Mouse (Mus musculus) thymus, postnatal 0 days (tissue): ENCODE measurements around the gene Aifm1. TPM values are rescaled to one million over a fixed set of nuclear protein-coding genes. Genes with fewer than 3 reads are reported as not detected.
"Not testable (repeated sequence)": the region's sequence is repeated elsewhere in the genome, so short reads cannot be mapped to it uniquely, and the experiment has no call there.

Experiments used
- DNase-seq: peaks from one replicate; pipeline ENCODE4 v3.0.0-alpha.2; 2015; ENCODE audit warnings: low spot score
- polyA plus RNA-seq: library from polyadenylated mRNA; unstranded; fragments of >200 nt; fragmentation: Nextera tagmentation; extraction: Ambion mirVana; gene quantifications from 2 replicates; pipeline ENCODE4 v1.2.1, GENCODE M21; 2015

Gene Aifm1
- polyA plus RNA-seq, 1 experiment from 2014 or later: 53.8 TPM

DNA sequence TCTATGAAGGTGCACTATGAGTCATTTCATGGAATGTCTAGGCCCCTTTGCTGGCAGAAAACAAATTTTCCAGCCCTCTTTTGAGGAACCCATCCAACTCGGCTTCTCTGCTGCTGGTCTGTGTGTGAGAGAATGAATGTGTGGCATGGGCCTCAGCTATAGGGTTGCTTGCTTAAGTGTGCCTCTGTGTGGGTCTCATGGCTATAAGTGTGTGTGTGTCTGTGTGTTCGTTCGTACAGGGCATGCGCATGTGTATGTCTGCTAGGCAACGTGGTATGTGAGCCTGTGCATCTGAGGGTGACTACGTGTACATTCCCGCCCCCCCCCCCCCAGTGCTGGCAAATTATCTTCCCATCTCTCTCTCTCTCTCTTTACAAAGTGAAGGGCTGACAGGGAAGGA lies 52.9 kb downstream of the Aifm1 start:
- DNase-seq: no peak

DNA sequence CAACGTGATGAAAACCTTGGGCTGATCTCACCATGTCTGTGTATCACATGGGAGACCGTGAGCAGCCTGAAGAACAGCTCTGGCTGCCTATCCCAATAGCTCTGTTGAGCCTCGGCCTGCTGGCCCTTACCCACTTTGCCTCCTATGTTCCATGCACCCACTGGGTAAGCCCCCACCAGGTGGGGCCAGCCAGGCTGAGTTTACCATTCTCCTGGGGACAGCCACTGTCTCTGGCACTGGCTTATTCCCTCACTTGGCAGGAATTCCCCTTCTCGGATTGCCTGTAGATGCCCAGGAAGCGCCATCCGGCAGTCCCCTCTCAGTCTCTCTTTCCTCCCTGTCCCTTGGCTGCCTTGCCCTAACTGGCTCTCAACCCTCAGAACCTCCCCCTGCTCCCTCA lies 56.4 kb downstream of the Aifm1 start:
- no peak for DNase-seq

DNA sequence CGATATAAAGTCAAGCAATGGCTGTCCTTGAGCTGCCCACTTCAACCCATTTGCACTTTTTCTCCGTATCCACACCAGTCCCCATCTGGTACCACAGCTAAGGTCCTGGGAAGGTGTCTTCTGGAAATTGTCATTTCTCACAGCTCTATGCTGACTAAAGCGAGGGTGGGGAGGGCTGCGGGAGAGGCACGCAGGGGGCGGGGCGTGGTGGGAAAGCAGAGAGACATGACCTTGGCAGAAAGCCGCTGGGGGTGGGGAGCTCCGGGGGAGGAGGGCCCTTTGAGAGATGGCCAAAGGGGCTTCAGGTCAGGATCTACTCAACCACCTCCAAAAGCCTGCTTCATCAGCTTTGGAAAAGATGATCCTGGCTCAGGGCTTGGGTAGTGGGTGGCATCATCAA lies 58.3 kb downstream of the Aifm1 start:
- peak; percentile 40 for DNase-seq

DNA sequence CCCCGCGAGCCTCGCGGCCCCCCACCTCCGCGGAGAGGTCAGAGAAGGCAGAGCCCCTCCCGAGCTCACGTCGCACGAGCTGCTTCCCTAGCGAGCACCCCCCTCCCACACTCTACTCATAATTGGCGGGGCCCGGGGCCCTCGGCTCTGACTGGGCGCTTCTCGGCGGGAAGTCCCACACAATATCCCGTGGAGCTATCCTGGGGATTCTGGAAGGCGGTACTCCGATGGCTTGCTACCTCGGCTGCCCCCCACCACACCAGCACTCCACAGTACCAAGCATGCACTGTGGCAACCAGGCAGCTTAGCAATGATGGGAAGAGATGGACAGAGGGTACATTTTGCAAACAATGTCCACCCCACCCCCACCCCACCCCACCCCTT lies 58.9 kb downstream of the Aifm1 start:
- no peak for DNase-seq

DNA sequence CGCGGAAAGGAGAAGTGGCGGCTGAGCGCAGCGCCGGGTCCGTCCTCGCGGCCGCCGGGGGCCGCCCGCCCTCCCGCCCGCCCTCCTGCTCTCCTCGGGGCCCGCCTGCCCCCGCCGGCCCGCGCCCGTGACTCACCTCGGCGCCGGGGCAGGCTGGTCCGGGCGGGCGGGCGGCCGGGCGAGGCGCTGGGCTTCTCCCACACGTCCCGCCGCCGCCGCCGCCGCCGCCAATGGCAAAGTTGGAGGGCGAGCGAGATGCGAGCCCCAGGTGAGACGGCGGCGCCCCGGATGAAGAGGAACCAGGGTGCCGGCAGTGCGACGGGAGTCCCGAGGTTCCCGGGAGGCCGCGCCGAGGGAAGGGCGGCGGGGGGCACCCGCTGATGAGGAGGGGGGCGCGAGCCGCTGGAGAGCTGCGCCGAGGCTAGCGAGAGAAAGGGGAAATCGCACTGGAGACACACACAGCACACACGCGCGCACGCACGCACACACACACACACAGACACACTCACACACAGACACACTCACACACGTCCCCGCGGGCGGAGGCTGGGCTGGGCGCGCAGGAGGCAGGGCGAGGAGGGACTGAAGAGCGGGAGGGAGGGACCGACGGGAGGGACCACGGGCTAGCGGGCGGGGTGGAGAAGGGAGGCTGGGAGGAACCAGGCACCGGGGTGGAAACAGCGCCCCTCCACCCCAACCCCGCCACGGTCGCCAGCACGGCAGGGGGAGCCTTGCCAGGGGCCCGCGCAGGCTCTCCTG lies 59.4 kb downstream of the Aifm1 start:
- DNase-seq: peak; percentile 80

DNA sequence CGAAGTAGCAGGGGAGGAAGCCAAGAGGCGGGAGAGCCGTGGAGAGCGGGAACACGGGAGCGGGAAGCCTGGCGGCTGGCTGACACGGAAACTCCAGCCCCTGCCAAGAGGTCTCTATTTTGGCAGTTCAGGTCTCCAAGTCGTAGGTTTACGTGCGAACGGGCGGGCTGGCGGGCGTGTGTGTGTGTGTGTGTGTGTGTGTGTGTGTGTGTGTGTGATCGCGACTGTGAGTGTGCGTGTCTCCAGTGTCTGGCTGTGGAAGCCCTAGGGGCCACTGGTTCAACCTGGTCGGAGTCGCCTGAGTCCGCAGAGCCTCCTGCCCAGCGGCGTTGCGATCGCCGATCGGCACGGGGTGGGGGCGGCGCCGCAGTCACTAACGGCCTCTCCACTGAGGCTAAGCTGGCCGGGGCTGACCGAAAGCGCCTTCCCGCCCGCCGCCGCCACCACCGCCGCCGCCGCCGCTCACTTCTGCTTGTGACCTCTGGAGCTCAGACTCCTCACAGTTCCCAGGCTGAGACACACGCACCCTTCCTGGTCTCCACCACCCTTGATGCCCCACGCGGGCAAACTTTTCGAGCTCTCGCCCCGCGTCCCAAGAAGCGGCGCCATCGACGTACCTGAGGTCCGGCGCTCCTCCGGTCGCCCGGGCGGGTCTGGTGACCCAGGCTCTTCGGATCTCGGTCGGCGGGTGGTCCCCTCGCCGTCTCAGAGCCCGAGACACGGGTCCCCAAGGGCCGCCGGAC lies 60.3 kb downstream of the Aifm1 start:
- no peak for DNase-seq

DNA sequence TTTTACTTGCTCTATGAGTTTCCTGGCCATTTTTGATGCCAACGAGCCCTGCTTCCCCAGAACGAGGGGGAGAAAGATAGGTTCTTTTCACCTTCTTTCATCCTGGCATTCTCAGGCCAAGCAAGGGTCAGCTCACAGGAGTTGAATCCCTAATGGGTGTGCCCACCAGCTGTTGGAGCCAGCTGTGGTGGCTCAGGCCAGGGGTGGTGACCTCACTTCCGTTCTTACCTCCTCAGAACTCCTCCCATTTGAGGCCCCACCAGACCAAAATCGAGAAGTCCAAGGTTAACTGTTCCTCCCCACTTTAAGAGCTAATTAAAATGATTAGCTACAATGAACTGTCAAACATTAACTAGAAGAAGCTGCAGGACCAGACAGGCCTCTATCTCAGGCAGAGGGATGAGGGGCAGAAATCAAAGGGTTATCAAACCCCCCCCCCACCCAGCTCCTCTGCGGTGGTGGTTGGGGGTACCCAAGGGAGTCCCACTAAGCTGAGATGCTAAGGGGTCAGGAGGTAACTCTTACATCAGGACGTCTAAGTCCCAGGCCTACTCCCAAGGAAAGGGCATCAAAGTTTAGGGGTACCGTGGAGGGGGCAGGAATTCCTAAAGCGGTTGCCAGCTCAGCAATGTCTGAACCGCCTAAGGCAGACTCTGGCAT lies 61.0 kb downstream of the Aifm1 start:
- peak; percentile 34 for DNase-seq

DNA sequence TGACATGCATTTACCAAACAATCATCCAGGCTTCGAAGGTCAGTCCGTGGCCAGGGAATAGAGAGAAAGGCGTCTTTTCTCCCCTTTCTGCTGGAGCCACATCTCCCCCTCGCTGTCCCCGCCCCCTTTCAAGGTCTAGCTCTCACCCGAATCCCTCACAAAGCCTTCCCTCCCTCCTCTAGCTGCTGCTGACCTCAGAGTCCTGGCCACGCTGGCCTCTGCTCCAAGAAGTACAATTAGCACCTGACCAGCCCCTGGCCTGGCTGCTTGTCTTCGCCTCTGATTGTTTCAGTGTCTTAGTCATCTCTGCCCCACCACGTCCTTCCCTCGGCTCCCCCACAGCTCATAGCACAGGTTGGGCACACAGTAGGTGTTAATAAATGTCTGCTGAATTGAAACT lies 63.7 kb downstream of the Aifm1 start:
- no peak for DNase-seq

DNA sequence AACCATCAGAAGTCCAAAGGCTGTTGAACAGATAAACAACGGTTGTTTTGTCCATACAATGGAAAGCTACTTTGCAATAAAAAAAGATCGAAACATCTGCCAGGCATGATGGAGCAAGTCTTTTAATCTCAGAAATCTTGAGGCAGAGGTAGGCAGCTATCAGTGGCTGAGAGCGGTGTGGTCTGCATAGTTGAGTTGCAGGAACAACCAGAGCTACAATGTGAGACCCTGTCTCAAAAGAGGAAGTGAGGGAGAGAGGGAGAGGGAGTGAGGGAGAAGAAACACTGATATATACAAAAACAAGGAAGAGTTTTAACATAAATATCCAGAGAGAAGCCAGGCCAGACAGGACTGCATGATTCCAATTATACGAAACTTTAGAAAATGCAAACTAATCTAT lies 68.7 kb downstream of the Aifm1 start:
- no peak for DNase-seq

DNA sequence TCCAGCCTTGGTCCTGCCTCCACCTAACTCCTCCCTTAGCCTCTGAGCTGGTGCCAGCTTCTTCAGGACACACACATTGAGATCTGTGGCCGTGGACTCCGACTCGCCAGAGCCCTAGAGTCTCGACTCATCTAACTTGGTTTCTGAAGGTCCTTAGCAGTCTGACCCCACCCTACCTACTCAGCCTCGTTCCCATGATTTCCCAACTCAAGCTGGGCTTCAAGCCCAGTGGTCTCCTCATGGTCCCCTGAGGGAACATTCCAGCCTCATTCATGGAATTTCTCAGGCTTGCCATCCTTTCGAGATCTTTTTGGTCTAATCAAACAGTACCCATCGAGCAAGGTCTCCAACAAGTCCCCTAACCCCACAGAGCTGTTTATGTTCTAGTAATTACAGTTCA lies 71.4 kb downstream of the Aifm1 start:
- no peak for DNase-seq

DNA sequence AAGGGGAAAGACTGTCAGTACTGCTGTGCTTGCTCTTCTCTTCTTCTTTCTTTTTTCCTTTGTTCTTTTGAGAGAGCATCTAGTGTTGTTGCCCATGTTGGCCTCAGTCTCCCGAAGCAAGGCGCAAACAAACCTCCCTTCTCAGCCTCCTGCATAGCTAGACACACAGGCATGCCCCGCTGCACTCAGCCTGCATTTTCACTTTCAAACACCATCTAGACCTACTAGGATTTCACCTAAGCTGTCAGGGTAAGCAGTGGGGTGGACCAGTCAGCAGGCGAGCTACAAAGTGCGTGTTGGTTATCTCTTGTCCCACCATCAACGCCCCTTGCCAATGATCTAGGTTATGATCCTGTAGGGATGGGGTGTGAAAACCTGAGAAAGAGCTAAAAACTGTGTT lies 71.8 kb downstream of the Aifm1 start:
- DNase-seq: no peak

DNA sequence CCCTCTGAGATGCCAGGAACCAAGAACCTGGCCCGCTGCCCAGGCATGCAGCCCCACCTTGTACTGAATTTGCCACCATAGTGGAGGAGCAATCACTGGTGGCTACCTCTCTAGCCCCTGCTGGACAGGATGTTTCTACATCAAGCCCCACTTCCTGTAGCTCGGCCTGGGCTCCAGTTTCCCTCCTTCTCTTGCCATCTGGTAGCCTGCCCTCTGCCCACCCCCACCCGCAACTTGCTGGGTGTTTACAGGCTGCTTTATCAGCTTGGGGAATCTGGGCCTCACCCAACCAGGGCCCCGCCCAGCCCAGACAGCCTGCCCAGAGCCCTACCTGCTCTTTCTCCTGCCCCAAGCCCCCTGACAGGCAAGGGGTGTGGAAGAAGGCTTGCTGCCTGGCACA lies 74.3 kb downstream of the Aifm1 start:
- no peak for DNase-seq

DNA sequence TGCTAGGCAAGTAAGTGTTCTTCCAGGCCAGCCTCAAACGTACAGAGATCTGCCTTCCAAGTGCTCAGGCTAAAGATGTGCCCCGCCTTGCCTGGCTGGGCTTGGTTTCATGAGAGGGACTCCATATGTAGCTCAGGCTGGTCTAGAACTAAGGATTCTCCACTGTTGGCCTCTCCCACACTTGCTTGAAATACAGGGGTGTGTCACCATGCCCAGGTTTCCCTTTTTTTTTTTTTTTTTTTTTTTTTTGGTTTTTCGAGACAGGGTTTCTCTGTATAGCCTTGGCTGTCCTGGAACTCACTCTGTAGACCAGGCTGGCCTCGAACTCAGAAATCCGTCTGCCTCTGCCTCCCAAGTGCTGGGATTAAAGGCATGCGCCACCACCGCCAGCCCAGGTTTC lies 77.3 kb downstream of the Aifm1 start:
- not testable (repeated sequence) for DNase-seq

DNA sequence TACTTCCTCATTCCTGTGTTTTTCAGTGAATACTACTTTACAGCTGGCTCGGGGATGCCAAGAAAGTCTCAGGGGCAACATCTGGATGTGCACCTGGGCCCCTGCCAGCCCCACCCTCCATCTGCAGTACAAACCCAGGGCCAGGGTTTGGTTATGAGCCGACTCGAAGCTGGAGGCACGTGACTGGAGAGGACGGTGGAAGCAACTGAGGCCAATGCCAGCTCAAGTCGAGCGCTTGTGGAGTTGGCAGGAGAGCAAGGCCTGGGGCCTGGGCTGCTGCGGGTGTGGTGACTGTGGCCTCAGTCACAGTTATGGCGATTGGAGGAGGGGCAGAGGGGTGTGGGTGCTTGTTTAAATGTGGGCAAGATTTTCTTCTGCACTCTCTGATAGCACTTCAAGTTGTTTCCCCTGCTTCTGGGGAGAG lies 77.9 kb downstream of the Aifm1 start:
- peak; percentile 57 for DNase-seq

DNA sequence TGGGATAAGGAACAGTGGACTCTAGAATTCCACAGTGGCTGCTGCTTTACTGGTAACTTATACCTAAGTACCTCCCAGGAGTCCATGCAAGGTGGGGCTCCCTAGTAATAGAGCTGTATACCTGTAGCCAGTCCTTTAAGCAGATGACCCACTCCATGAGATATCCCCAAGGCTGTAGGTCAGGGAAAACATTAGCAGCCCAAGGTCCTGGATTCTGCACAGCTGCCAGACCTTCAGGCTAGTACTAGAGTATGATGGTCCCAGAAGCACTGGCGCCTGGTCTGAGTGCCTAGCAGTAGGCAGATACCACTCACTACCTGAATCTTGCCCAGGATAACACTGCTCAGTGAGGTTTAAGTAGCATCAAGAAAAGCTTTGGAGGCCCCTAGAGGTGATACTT lies 79.1 kb downstream of the Aifm1 start:
- DNase-seq: no peak

DNA sequence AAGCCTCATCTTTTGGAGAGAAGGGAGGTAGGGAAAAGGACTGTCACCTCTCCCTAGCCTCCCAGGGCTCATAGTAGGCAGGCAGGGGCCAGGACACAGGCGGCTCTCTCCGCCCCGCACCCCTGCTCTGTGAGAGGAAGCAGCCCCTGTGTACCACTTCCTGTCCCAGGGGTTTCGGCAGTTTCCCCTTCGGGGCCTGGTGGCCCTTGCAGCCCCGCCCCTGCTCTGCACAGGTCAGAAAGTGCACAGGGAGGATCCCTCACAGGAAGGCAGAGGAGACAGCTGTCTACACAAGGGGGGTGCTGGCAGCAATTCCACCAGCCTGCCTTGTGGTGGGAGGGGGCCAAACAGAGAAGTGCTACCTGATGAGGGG lies 79.8 kb downstream of the Aifm1 start:
- peak; percentile 89 for DNase-seq

DNA sequence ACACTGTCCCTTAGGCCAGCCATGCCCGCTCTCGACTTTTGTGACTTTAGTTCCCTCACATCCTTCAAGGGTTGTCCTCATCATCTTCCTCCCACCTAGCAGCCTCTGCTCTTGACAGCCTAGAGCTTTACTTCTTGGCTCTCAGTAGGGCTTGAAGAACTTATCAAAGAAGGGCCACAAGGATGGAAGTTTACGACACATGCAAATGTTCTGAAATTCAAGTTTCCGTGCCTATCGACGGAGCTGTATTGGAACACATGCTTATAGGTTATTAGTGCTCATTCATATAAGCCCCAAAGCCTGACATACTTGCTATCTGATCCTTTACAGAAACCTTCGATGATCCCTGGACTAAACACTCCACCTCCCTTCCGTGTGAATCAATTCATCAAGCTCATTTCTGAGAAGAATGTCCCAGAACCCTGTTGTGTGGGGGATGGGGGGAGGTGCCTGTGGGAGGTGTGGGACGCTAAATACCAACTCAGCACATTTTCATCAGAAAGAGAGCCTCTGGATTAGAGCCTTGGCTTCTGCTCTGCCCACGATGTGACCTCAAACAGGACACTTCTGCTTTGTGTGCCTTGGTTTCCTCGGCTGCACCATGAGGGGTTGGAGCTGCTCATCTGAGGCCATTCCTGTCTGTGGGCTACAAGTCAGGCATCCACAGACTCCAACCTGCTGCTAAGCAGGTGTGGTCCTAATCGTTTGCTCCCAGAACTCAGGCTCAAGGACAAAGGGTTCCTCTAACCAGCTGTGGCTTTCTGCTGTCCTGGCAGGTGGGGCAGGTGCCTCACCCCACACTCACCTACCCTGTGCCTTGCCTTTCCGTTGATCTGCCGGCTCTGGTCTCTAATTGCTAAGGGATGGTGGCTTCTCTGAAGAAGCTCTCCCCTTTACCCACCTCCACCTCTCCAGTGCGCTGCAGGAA lies 80.5 kb downstream of the Aifm1 start:
- no peak for DNase-seq

DNA sequence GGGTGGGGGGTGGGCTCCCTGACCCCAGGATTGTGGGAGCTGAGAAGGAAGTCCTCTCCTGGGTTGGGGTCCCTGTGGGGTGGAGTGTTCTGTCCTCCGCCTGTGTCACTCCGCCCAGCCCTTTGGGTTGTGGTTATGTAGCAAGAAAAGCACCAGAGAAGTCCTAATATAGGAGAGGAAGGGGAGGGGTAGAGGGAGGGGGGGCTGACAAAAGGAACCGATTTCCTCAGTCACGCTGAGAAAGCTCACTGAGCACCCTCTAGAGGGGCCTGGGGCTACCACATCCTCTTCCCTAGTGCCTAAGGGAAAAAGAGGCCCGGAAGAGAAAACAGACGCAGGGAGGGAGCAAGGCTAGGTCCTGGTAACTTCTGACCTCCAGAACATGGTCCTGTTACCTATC lies 83.8 kb downstream of the Aifm1 start:
- peak; percentile 68 for DNase-seq

DNA sequence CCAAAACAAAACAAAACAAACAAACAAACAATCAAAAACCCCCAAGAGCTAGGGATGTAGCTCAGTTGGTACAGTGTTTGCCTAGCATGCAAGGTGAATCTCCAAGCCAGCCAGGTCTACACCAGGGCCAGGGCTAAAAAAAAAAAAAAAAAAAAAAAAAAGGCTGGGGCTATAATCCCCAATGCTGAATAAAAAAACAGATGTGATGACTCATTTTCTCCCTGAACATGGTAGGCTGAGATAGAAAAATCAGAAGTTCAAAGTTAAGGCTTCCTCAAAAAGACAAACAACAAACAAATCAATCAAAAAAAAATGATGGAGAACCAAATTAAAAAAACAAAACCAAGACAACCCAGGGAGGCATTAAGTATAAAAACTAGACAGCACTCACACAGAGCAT lies 84.3 kb downstream of the Aifm1 start:
- no peak for DNase-seq

DNA sequence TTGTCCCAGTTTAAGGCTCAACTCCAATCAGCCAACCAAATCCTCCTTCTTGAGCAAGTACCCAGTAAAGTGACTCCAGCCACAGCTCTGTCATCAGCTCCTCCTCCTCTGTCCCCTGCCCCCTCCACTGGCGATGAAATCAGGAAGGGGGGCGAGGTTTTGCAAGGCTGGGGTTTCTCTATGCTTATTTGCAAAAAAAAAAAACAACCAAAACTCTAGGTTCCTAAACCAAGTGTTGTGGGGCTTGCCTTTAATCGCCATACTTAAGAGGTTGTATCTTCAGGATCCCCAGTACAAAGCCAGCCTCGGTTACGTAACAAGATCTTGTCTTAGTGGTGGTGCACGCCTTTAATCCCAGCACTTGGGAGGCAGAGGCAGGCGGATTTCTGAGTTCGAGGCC lies 84.7 kb downstream of the Aifm1 start:
- no peak for DNase-seq

DNA sequence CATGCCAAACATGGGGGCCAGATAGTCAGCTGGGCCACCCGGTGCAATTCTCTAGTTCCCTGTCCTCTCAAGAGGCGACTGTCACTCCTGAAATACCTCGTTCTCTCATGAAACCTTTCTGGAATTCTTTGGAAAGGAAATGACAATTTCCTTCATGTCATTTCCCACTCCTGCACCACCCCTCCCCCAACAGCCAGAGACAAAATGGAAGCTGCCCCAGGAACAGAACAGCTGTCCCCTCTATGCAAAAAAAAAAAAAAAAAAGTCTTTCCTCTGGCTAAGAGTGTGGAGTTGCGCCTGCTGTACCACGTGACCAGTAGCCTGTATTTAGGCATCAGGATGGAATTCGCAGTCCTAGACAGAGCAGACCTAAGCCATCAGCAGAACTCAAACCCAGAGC lies 85.1 kb downstream of the Aifm1 start:
- DNase-seq: no peak

DNA sequence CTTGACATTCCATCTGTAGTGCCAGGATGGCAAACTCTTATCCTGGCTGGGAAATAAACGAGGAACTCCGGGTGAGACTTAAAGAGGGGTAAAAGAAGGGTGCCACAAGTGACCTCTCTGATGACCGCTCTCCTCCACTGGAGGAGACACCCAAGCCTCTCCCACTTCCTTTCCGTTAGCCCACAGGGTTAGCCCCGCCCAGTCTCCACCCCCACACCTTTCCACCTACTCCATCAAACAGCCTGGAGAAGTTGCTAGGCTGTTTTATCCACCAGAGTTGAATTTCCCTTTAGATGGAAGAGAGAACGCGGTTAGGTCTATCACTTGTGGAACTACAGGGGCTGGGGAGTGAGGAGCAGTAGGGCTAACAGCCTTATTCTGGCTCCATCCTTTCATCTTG lies 88.1 kb downstream of the Aifm1 start:
- DNase-seq: peak; percentile 61
